Mouse (Mus musculus) hindbrain, postnatal 0 days (tissue): ENCODE data around the gene Ero1lb. TPM values are rescaled to one million over a fixed set of nuclear protein-coding genes. Genes with fewer than 3 reads are reported as not detected.
A peak's percentile ranks its signal among the peaks of the same experiment; 100 is the strongest.
"Not testable (repeated sequence)": the region's sequence is repeated elsewhere in the genome, so short reads cannot be mapped to it uniquely, and the experiment has no call there.

Source experiments
- ATAC-seq: fragments of 200-750 bp; cut with Nextera tagmentation; 2 replicates; pipeline ENCODE4 v1.8.0; 2017; ENCODE audit warnings: mild to moderate bottlenecking, moderate TSS enrichment, moderate library complexity
- DNase-seq: peaks from one replicate; pipeline ENCODE4 v3.0.0-alpha.2; 2015; ENCODE audit warnings: low spot score
- H3K27ac ChIP-seq: fragments of 300-500 bp; sonication (generic); 2 replicates; pipeline ENCODE4 v1.5.1; 2014; ENCODE audit warnings: mild to moderate bottlenecking
- H3K27me3 ChIP-seq: fragments of 300-500 bp; sonication (generic); 2 replicates; pipeline ENCODE4 v1.6.1; 2014; ENCODE audit warnings: low read length, mixed read lengths; ENCODE audit not compliant: insufficient read depth
- H3K36me3 ChIP-seq: fragments of 300-500 bp; sonication (generic); 2 replicates; pipeline ENCODE4 v1.6.1; 2014; ENCODE audit warnings: low read length, mixed read lengths; ENCODE audit not compliant: insufficient read depth
- H3K4me1 ChIP-seq: fragments of 300-500 bp; sonication (generic); 2 replicates; pipeline ENCODE4 v1.6.1; 2014; ENCODE audit warnings: antibody characterized with exemption, low read length, mixed read lengths; ENCODE audit not compliant: insufficient read depth
- H3K4me2 ChIP-seq: fragments of 300-500 bp; sonication (generic); 2 replicates; pipeline ENCODE4 v1.6.1; 2014; ENCODE audit warnings: low read depth, mild to moderate bottlenecking, low read length, moderate library complexity, mixed read lengths
- H3K4me3 ChIP-seq: fragments of 300-500 bp; sonication (generic); 2 replicates; pipeline ENCODE4 v1.5.1; 2014; ENCODE audit warnings: low read length
- H3K9ac ChIP-seq: fragments of 300-500 bp; sonication (generic); replicated peaks from 2 replicates; pipeline ENCODE4 v1.6.1; 2014; ENCODE audit warnings: mild to moderate bottlenecking, low read length, moderate library complexity, mixed read lengths
- H3K9me3 ChIP-seq: fragments of 300-500 bp; sonication (generic); 2 replicates; pipeline ENCODE4 v1.6.1; 2016; ENCODE audit warnings: low read length, mixed read lengths
- CTCF ChIP-seq: IDR thresholded peaks from 2 replicates; pipeline ENCODE4 v1.5.1; 2016; ENCODE audit warnings: antibody characterized with exemption, control low read depth, low read depth
- WGBS: fragments of 180-500 bp; shearing (Covaris S2); extraction: QIAGEN DNeasy Blood & Tissue Kit; methylation state at CpG from one replicate; pipeline ENCODE4 v1.1.7; 2014; 5-methylcytosine and 5-hydroxymethylcytosine counted together
- polyA plus RNA-seq: library from polyadenylated mRNA; unstranded; fragments of >200 nt; fragmentation: Nextera tagmentation; extraction: Ambion mirVana; gene quantifications from 2 replicates; pipeline ENCODE4 v1.2.1, GENCODE M21; 2015
- total RNA-seq: library from RNA; depleted of rRNA; stranded (reverse); fragments of >200 nt; gene quantifications from 2 replicates; pipeline ENCODE4 v1.2.3, GENCODE M21; 2014

The Ero1lb gene
- total and polyA plus RNA-seq, 2 experiments from 2014 or later: 10.7 to 12.2 TPM

GRCm38 (mm10) chr13:12568597-12569469 is 3.2 kb downstream of the Ero1lb start:
- DNase-seq (no peak), ATAC-seq (no peak)
- Histone ChIP-seq H3K9me3 (no peaks in the 10 kb centered on the region), H3K36me3 (no peaks in the 10 kb centered on the region), H3K27me3 (no peaks in the 10 kb centered on the region), H3K4me3 (no peak overlapping the region), H3K27ac (no peak overlapping the region), H3K4me1 (0 out of 2 replicates have a peak, but pooled peaks cover 3% of the 10 kb centered on the region), H3K9ac (no peak overlapping the region), H3K4me2 (no peak overlapping the region)
- no peak for TF ChIP-seq CTCF
- WGBS: 70% methylated on average over 9 of the region's 9 CpGs

- H3K4me3 ChIP-seq: no peak overlapping the region
- no peak overlapping the region for H3K4me2 ChIP-seq
- 0 out of 2 replicates have a peak, but pooled peaks cover 3% of the 10 kb centered on the region for H3K4me1 ChIP-seq
- no peak overlapping the region for H3K9ac ChIP-seq
- ATAC-seq (no peak), DNase-seq (no peak)
- no peaks in the 10 kb centered on the region for H3K9me3 ChIP-seq
- TF ChIP-seq CTCF: no peak
- H3K27ac ChIP-seq: no peak overlapping the region
- no peaks in the 10 kb centered on the region for H3K36me3 ChIP-seq
- 74% methylated on average over 7 of the region's 7 CpGs for WGBS
- no peaks in the 10 kb centered on the region for H3K27me3 ChIP-seq
These were observed 4.1 kb downstream of the Ero1lb start for GRCm38 (mm10) chr13:12569741-12570140.

- ATAC-seq (no peak), DNase-seq (no peak)
- Histone ChIP-seq H3K4me1 (no peaks in the 10 kb centered on the region), H3K4me2 (no peak overlapping the region), H3K27ac (no peak overlapping the region), H3K9me3 (no peaks in the 10 kb centered on the region), H3K9ac (no peak overlapping the region), H3K36me3 (no peaks in the 10 kb centered on the region), H3K27me3 (no peaks in the 10 kb centered on the region), H3K4me3 (no peak overlapping the region)
- no peak for TF ChIP-seq CTCF
- WGBS: 93% methylated on average over 9 of the region's 9 CpGs
These were observed 9.4 kb downstream of the Ero1lb start for GRCm38 (mm10) chr13:12574979-12575536.

- Histone ChIP-seq H3K36me3 (no peaks in the 10 kb centered on the region), H3K27me3 (no peaks in the 10 kb centered on the region), H3K9ac (no peak overlapping the region), H3K4me1 (no peaks in the 10 kb centered on the region), H3K27ac (no peak overlapping the region), H3K4me3 (no peak overlapping the region), H3K4me2 (no peak overlapping the region), H3K9me3 (no peaks in the 10 kb centered on the region)
- ATAC-seq (no peak), DNase-seq (no peak)
- TF ChIP-seq CTCF: no peak
- 91% methylated on average over 5 of the region's 5 CpGs for WGBS
These were observed 12.5 kb downstream of the Ero1lb start for GRCm38 (mm10) chr13:12578145-12578544.

- no peaks in the 10 kb centered on the region for H3K9me3 ChIP-seq
- H3K9ac ChIP-seq: no peak overlapping the region
- no peak overlapping the region for H3K4me2 ChIP-seq
- H3K27ac ChIP-seq: no peak overlapping the region
- peak; percentile 80 for TF ChIP-seq CTCF
- H3K4me3 ChIP-seq: no peak overlapping the region
- ATAC-seq (peak; percentile 63; the same call in 1 of the 2 replicates), DNase-seq (peak; percentile 78)
- 11% methylated on average over 3 of the region's 3 CpGs for WGBS
- H3K27me3 ChIP-seq: no peaks in the 10 kb centered on the region
- peaks cover 5% of the 10 kb centered on the region; the same call in 1 of the 2 replicates for H3K36me3 ChIP-seq
- no peaks in the 10 kb centered on the region for H3K4me1 ChIP-seq
These were observed 23.3 kb downstream of the Ero1lb start for GRCm38 (mm10) chr13:12589003-12589402.

- H3K27ac ChIP-seq, DNase-seq, H3K4me1 ChIP-seq, H3K4me2 ChIP-seq, H3K36me3 ChIP-seq, ATAC-seq, H3K9ac ChIP-seq, H3K27me3 ChIP-seq, H3K9me3 ChIP-seq, H3K4me3 ChIP-seq: not testable (repeated sequence)
- WGBS: 78% methylated on average over 4 of the region's 4 CpGs
These were observed 31.4 kb downstream of the Ero1lb start for GRCm38 (mm10) chr13:12597075-12597474.

- not testable (repeated sequence) for H3K9me3 ChIP-seq, H3K4me3 ChIP-seq, H3K4me2 ChIP-seq, ATAC-seq, DNase-seq, H3K4me1 ChIP-seq, H3K9ac ChIP-seq, H3K36me3 ChIP-seq, H3K27ac ChIP-seq, H3K27me3 ChIP-seq
These were observed 44.5 kb downstream of the Ero1lb start for GRCm38 (mm10) chr13:12610206-12610605.

GRCm38 (mm10) chr13:12614026-12614425 is 48.4 kb downstream of the Ero1lb start:
- not testable (repeated sequence) for H3K4me2 ChIP-seq, ATAC-seq, H3K27ac ChIP-seq, H3K9me3 ChIP-seq, DNase-seq, H3K4me3 ChIP-seq, H3K4me1 ChIP-seq, H3K27me3 ChIP-seq, H3K9ac ChIP-seq, H3K36me3 ChIP-seq
- 92% methylated on average over 5 of the region's 6 CpGs for WGBS

- H3K4me2 ChIP-seq, ATAC-seq, H3K27me3 ChIP-seq, H3K9ac ChIP-seq, H3K36me3 ChIP-seq, H3K4me1 ChIP-seq, H3K4me3 ChIP-seq, H3K9me3 ChIP-seq, H3K27ac ChIP-seq, DNase-seq: not testable (repeated sequence)
- 76% methylated on average over 7 of the region's 7 CpGs for WGBS
These were observed 48.9 kb downstream of the Ero1lb start for GRCm38 (mm10) chr13:12614591-12614990.
